Mouse (Mus musculus) lung, adult 2 months (tissue): Measurements from ENCODE around the gene Gm10563.

Source experiments
- CTCF ChIP-seq: fragments of 200-500 bp; IDR thresholded peaks from 2 replicates; pipeline ENCODE4 v1.5.1; 2011; ENCODE audit warnings: mild to moderate bottlenecking, low read length, control low read depth; ENCODE audit not compliant: insufficient read depth
- POLR2A ChIP-seq: fragments of 200-500 bp; IDR thresholded peaks from 2 replicates; pipeline ENCODE4 v1.6.1; 2011; ENCODE audit warnings: low read depth, mild to moderate bottlenecking, control low read depth, low read length, borderline replicate concordance; ENCODE audit errors: extremely low read depth

DNA sequence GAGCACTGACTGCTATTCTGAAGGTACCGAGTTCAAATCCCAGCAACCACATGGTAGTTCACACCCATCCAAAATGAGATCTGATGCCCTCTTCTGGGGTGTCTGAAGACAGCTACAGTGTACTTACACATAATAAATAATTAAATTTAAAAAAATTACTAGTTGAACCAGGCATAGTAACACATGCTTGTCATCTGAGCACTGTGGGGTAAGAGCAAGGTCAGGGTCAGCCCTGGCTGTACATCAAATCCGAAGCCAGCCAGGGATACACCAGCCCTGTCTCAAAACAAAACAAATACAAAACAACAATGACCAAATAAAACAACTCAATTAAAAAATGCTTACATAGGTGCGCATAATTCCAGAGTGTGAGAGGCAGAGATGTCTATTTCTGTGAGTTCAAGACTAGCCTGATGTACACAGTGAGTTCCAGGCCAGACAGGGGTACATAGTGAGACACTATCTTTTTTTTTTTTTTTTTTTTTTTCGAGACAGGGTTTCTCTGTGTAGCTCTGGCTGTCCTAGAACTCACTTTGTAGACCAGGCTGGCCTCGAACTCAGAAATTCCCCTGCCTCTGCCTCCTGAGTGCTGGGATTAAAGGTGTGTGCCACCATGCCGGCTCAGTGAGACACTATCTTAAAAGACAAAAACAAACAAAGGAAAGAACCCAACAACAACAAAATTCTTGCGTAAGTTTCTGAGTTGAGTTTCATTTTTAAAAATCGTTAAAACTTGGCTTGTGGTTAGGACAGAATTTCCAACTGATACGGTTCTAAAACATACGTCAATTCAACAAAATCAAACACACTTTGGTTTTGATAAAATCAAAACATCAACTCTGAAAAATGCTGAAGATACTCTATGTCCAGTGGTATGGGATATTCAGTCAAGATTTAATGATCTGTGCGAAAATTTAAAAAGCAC is 45.0 kb downstream of the Gm10563 start:
- TF ChIP-seq CTCF (no peak), POLR2A (no peak)
